14 mouse cellular contexts compared by ENCODE assay signal in genomic region chr17:70762634-70763033, GRCm38 (mm10).
"Had no signal": no experiment of that assay in that cellular context is flagged by ENCODE, and none has a peak within 500 bp of the region (broad histone marks: within the 10 kb centered on the region; RNA-seq: fewer than 3 reads in every experiment).

No protein-coding gene starts in this region.

- H3K9me3 ChIP-seq: limb, embryonic 15.5 days; liver, embryonic 13.5 days; lung, embryonic 15.5 days; midbrain, embryonic 15.5 days; neural tube, embryonic 12.5 days had no signal

- H3K4me2 ChIP-seq: limb, embryonic 15.5 days; liver, embryonic 13.5 days; lung, embryonic 15.5 days; midbrain, embryonic 11.5 days; midbrain, embryonic 15.5 days; neural tube, embryonic 12.5 days had no signal

- H3K27me3 ChIP-seq: limb, embryonic 15.5 days; liver, embryonic 13.5 days; lung, embryonic 15.5 days; midbrain, embryonic 15.5 days; neural tube, embryonic 12.5 days had no signal

- ATAC-seq: intestine, embryonic 16.5 days; liver, postnatal 0 days; midbrain, embryonic 15.5 days had no signal

- H3K36me3 ChIP-seq: liver, embryonic 13.5 days; lung, embryonic 15.5 days; midbrain, embryonic 15.5 days; neural tube, embryonic 12.5 days had no signal

- H3K4me3 ChIP-seq: left cerebral cortex, adult 2 months; limb, embryonic 15.5 days; liver, embryonic 13.5 days; lung, embryonic 15.5 days; megakaryocyte, embryonic 14.5 days; midbrain, embryonic 15.5 days; neural tube, embryonic 12.5 days had no signal

- H3K9ac ChIP-seq: limb, embryonic 15.5 days; liver, embryonic 13.5 days; liver, postnatal 0 days; lung, embryonic 15.5 days; midbrain, embryonic 15.5 days; neural tube, embryonic 12.5 days had no signal

- H3K27ac ChIP-seq: left cerebral cortex, adult 2 months; limb, embryonic 15.5 days; liver, embryonic 13.5 days; lung, embryonic 15.5 days; macrophage; midbrain, embryonic 15.5 days; neural tube, embryonic 12.5 days had no signal

- DNase-seq: kidney, postnatal 10 days; liver, embryonic 13.5 days; liver, postnatal 0 days; lung, postnatal 14 days; thymus, postnatal 36 days had no signal

- H3K4me1 ChIP-seq: limb, embryonic 15.5 days; liver, embryonic 13.5 days; lung, embryonic 15.5 days; megakaryocyte, embryonic 14.5 days; midbrain, embryonic 15.5 days; neural tube, embryonic 12.5 days had no signal
